Mouse (Mus musculus): Measurements from ENCODE around the gene Igsf11. TPM values are rescaled to one million over a fixed set of nuclear protein-coding genes. Genes with fewer than 3 reads are reported as not detected.

The Igsf11 gene
- total RNA-seq, 2 experiments from 2014 or later = not detected

- no peak for ATAC-seq (replicated peaks; ENCODE audit: poor library complexity, severe bottlenecking)
Observed at GRCm38 (mm10) chr16:39062596-39062995, 170.1 kb downstream of the Igsf11 start.

GRCm38 (mm10) chr16:39065576-39065975 lies 173.1 kb downstream of the Igsf11 start:
- ATAC-seq (replicated peaks; ENCODE audit: poor library complexity, severe bottlenecking) = no peak

DNA sequence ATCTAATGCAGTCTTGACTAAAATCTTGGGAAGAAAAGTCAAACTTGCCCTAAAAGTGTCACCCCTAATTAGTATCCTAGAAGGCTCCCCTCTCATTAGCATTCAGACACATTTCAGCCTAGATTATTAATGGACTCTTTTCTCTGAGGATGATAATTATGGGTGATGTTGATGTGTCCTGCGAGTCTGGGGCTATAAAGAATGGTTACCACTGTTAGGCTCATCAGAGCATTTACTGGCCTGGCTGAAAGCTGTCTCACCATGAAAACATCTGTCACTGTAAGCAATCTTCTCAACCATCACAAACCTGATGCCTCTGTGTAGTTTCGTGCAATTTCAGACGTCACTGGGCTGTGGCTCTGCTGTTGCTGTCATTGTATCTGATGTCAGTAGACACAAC lies 179.0 kb downstream of the Igsf11 start:
- no peak for ATAC-seq (replicated peaks; ENCODE audit: poor library complexity, severe bottlenecking)

Other genes starting within 250 kb of the Igsf11 start
- 17.4 and 18.3 TPM in 2 replicates for gene Arhgap31, start 179.4 kb upstream of the Igsf11 start, total RNA-seq (2014; fragmentation: Nextera tagmentation)
- 6.5 and 7.7 TPM in 2 replicates for gene Arhgap31, start 179.4 kb upstream of the Igsf11 start, total RNA-seq (2017)
- 62.7 and 65.3 TPM in 2 replicates for gene B4galt4, start 150.4 kb upstream of the Igsf11 start, total RNA-seq (2014; fragmentation: Nextera tagmentation)
- 58.2 and 61.1 TPM in 2 replicates for gene B4galt4, start 150.4 kb upstream of the Igsf11 start, total RNA-seq (2017)
- gene Upk1b, start 92.3 kb upstream of the Igsf11 start, total RNA-seq (2014; fragmentation: Nextera tagmentation) = not detected in 2 replicates
- gene Upk1b, start 92.3 kb upstream of the Igsf11 start, total RNA-seq (2017) = 0.39 TPM in 1 of 2 replicates, not detected in the other
- gene 4930435E12Rik, start 63.9 kb upstream of the Igsf11 start, total RNA-seq (2014; fragmentation: Nextera tagmentation) = not detected in 2 replicates
- not detected in 2 replicates for gene 4930435E12Rik, start 63.9 kb upstream of the Igsf11 start, total RNA-seq (2017)

Measured in granulocyte monocyte progenitor cell, adult 5-6 weeks (primary cell).